Mouse (Mus musculus) adrenal gland, postnatal 36 days (tissue): ENCODE results near the gene Olfr49. TPM values are rescaled to one million over a fixed set of nuclear protein-coding genes. Genes with fewer than 3 reads are reported as not detected.
"Not testable (repeated sequence)": the region's sequence is repeated elsewhere in the genome, so short reads cannot be mapped to it uniquely, and the experiment has no call there.

ENCODE experiments used
- DNase-seq, 2 experiments: peaks; one replicate each; pipeline ENCODE4 v3.0.0; 2021; ENCODE audit warnings: mixed read lengths in 1 of 2
- total RNA-seq, 2 experiments: library from RNA; stranded (reverse); gene quantifications; 2 replicates each; pipeline ENCODE4 v1.2.3; 2021

Gene Olfr49
- total RNA-seq, 2 experiments from 2014 or later, result not detected

DNA sequence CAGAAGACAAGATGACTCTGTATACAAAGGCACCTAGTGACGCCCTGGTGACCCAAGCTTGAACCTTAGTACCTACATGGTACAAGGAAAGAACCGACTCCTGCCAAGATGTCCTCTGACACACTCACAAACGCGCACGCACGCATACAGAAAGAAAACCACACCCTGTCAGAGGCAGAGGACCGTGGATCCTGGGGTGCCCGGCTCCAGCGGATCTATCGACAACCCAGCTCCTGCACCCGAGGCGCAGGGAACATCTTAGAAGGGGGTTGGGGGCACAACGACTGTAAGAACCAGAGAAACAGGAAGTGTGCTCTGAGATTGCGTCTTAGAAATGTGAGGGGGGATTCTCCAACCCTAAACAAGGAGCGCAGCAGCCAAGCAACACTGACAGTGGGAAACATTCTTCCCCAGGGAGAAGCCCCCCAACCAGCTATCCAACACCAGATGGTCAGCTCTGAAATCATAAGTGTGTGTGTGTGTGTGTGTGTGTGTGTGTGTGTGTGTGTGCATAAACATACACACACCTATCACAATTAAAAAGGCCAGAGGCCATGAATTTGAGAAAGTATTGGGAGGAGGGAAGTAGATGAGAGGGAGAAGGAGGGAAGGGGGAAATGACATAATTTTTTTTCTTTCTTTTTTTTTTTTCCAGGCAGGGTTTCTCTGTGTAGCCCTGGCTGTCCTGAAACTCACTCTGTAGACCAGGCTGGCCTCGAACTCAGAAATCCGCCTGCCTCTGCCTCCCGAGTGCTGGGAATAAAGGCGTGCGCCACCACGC, 53.4 kb downstream of the Olfr49 start:
- no peak for DNase-seq

DNA sequence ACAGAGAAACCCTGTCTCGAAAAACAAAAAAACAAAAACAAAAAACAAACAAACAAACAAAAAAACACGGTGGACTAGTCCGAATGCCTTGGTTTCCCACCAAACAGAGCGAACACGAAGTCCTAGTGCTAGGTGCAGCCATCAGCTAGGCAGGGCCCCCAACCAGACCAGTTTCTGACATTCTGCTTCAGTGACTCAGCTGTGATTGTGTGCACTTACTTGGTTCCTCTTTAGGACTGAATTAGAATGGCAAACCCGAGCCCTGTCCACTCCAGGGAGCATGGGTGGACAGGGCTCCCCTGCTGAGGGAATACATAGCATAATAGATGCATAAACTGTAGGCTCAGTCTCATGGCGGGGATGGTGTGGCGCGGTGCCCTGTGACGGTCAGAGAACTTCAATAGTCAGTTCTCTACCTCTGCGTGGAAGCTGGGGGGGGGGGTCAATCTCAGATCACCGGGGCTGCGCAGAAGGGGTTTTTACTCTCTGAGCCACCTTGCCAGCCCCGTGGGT, 54.0 kb downstream of the Olfr49 start:
- no peak for DNase-seq

- not testable (repeated sequence) for DNase-seq
Observed at GRCm38 (mm10) chr14:54229849-54230248, 54.9 kb downstream of the Olfr49 start.

DNA sequence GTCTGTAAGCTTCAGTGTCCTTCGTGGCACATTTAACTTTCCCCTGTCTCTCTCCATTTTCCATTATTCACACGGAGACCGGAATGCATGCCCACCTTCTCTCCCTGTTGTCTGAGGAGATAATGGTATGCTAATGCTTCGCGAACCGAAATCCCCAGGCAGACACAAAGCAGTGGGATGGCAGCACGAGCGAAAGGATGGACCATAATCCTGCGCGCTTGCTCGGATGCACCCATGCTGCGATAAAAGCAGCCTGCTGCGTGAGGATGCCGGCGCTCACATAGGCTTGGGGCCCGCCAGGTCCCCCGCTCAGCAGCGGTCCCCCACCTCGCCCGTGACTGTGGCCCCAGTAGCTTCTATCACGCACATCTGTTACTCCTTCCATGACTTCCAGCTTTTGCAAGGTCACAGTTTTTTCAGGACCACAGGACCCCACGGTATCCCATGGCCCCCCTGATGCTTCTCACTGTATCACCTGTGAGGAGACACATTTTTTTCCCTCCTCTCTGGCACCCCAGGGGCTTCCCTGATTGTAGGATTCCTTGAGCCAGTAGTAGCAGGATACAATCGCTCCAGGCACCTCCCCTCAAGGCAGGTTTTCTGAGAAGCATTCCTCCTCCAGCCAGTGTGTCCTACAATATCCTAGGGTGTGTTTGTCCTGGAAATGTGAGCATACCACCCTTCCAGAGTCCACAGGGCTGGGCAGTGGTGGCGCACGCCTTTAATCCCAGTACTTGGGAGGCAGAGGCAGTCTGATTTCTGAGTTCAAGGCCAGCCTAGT, 55.6 kb downstream of the Olfr49 start:
- no peak for DNase-seq

- DNase-seq, result no peak
Observed at GRCm38 (mm10) chr14:54228501-54228900, 56.2 kb downstream of the Olfr49 start.

Other genes starting within 250 kb of the Olfr49 start
- 100 to 1,000 TPM; 341 to 382 TPM for gene Dad1, start 30.8 kb downstream of the Olfr49 start, total RNA-seq
- 100 to 1,000 TPM; 479 to 663 TPM for gene Abhd4, start 30.8 kb downstream of the Olfr49 start, total RNA-seq
- 100 to 1,000 TPM in 1 of 2 experiments, 10 to 100 TPM in 1; 81.8 to 102 TPM for gene Oxa1l, start 75.9 kb upstream of the Olfr49 start, total RNA-seq
- gene Slc7a7, start 132.8 kb upstream of the Olfr49 start, total RNA-seq, result 1 to 10 TPM; 3.8 to 4.0 TPM
- gene Mrpl52, start 142.0 kb upstream of the Olfr49 start, total RNA-seq, result 100 to 1,000 TPM; 211 to 217 TPM
- gene Mmp14, start 146.7 kb upstream of the Olfr49 start, total RNA-seq, result 10 to 100 TPM; 42.2 to 54.4 TPM
- gene Lrp10, start 179.2 kb upstream of the Olfr49 start, total RNA-seq, result 100 to 1,000 TPM; 106 to 131 TPM
- gene Rem2, start 191.2 kb upstream of the Olfr49 start, total RNA-seq, result under 1 TPM; 0.66 to 0.79 TPM
- gene Prmt5, start 232.6 kb upstream of the Olfr49 start, total RNA-seq, result 10 to 100 TPM; 43.8 to 51.3 TPM